Mouse (Mus musculus) megakaryocyte, embryonic 14.5 days (primary cell): ENCODE measurements at regions not wholly inside any gene's neighbourhood (a gene's known extent, or its start where the extent isn't known, plus 50 kb on each side); places are given as distances from the start of the nearest gene placed in this dataset.

Experiments used
- FLI1 ChIP-seq: IDR thresholded peaks from 2 replicates; pipeline ENCODE4 v1.6.1; 2012; ENCODE audit warnings: low read length, inconsistent platforms, mixed read lengths
- GATA1 ChIP-seq: IDR thresholded peaks from 3 replicates; pipeline ENCODE4 v1.6.1; 2012; ENCODE audit warnings: mixed read lengths, low read length, inconsistent platforms, borderline replicate concordance

DNA sequence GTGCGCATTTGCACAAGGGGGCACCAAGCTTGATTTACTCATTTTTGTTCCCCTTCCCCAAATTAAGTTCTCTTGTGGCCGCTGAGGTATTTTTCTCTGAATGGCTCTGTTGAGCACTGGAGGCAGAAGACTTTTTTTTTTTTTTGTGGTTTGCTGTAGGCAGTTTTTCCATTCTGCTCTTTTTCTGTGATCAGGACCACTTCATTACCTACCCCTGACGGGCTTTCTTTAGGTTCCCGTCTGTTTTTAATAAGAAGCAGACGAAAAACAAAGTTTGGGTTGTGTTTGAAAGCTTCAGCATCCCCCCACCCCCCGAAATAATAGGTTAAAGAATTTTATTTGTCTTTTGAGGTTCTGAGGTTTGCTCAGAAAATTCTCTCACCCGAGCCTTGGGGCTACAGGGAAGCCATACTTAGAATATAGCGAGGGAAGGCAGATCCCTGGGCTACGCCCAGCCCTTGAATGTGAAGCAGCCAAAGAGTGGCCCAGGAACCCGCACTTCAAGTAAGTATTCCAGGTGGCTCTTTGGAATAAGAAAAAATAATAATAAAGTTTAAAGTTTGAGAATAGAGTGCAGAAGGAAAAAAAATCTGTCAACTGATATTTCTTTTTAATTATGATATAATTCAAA lies 74.1 kb upstream of the Laptm4a start:
- no peak for TF ChIP-seq GATA1
- no peak for TF ChIP-seq FLI1
